Mouse (Mus musculus): ENCODE data around the gene Iqca. TPM values are rescaled to one million over a fixed set of nuclear protein-coding genes. Genes with fewer than 3 reads are reported as not detected.

Iqca gene
- polyA plus RNA-seq, 1 experiment = 0.86 TPM

DNA sequence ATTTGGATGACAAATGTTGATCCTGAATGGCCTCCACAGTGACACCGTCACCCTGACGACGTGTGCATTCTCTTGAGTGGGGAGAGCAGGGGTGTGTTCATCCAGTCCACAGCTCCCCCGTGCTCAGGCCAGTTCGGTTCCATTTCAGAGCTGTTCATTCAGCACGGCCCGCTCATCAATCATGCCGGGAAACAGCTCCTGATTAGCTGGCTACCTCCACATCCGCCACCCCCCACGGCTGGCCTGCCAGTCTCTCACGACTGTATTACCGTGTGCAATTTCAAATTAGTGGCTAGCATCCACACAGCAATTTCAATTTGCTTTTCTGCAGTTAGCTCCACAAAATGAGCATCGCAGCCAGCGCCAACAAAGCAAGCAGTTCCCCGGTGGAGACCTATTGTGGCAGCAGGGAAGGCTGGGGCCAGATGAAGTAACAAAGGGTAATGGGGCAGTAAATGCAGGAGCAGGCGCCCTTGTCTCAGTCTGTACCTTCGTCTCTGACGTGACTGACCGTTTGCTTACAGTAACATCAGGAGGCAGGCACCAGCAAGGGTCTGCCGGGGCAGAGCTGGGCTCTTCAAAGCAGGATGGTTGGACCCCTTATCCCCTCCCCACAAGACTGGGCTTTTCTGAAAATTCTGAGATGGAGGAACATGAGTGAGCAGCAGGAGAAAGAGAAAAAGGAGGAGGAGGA, 103.0 kb downstream of the Iqca start:
- Histone ChIP-seq H3K27ac (ENCODE audit: insufficient read depth, low read length) (no peak overlapping the region), H3K4me3 (ENCODE audit: insufficient read depth, low read length) (no peak overlapping the region), H3K4me1 (ENCODE audit: control insufficient read depth, insufficient read depth, low read length) (peaks cover 2% of the 10 kb centered on the region)
- no peak for TF ChIP-seq CTCF (IDR thresholded peaks at IDR 0.05; ENCODE audit: extremely low read depth, insufficient read depth, low read length)
- TF ChIP-seq POLR2A (IDR thresholded peaks at IDR 0.05; ENCODE audit: extremely low read depth, insufficient read depth, low read length) = no peak

GRCm38 (mm10) chr1:90028305-90028704, 124.9 kb downstream of the Iqca start:
- Histone ChIP-seq H3K4me3 (ENCODE audit: insufficient read depth, low read length) (no peak overlapping the region), H3K4me1 (ENCODE audit: control insufficient read depth, insufficient read depth, low read length) (no peaks in the 10 kb centered on the region), H3K27ac (ENCODE audit: insufficient read depth, low read length) (no peak overlapping the region)
- TF ChIP-seq POLR2A (IDR thresholded peaks at IDR 0.05; ENCODE audit: extremely low read depth, insufficient read depth, low read length) (no peak), CTCF (IDR thresholded peaks at IDR 0.05; ENCODE audit: extremely low read depth, insufficient read depth, low read length) (no peak)

DNA sequence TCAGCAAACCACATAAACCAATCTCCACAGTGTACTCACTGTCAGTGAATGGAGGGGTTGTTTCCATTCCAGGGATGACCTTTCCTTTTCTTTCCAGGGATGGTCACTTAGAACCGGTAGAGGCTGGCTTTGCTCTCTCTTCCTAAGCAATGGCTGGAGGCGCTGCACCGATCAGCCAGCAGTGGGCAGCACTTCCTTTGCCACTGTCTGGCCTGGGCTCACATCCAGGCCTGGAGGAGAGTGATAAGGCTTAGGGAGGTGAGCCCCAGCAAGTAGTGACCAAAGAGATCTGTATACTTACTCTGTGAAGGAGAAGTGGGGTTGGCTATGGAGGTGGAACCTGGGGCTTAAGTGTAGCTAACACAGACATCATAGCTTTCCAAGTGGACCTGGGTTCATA, 126.3 kb downstream of the Iqca start:
- Histone ChIP-seq H3K4me1 (ENCODE audit: control insufficient read depth, insufficient read depth, low read length) (no peaks in the 10 kb centered on the region), H3K4me3 (ENCODE audit: insufficient read depth, low read length) (no peak overlapping the region), H3K27ac (ENCODE audit: insufficient read depth, low read length) (no peak overlapping the region)
- TF ChIP-seq CTCF (IDR thresholded peaks at IDR 0.05; ENCODE audit: extremely low read depth, insufficient read depth, low read length) (peak; percentile 48), POLR2A (IDR thresholded peaks at IDR 0.05; ENCODE audit: extremely low read depth, insufficient read depth, low read length) (no peak)

GRCm38 (mm10) chr1:90020336-90020735, 132.9 kb downstream of the Iqca start:
- Histone ChIP-seq H3K27ac (ENCODE audit: insufficient read depth, low read length) (no peak overlapping the region), H3K4me1 (ENCODE audit: control insufficient read depth, insufficient read depth, low read length) (no peaks in the 10 kb centered on the region), H3K4me3 (ENCODE audit: insufficient read depth, low read length) (no peak overlapping the region)
- no peak for TF ChIP-seq POLR2A (IDR thresholded peaks at IDR 0.05; ENCODE audit: extremely low read depth, insufficient read depth, low read length)
- TF ChIP-seq CTCF (IDR thresholded peaks at IDR 0.05; ENCODE audit: extremely low read depth, insufficient read depth, low read length) = no peak

GRCm38 (mm10) chr1:90018071-90018470, 135.1 kb downstream of the Iqca start:
- Histone ChIP-seq H3K4me3 (ENCODE audit: insufficient read depth, low read length) (no peak overlapping the region), H3K27ac (ENCODE audit: insufficient read depth, low read length) (no peak overlapping the region), H3K4me1 (ENCODE audit: control insufficient read depth, insufficient read depth, low read length) (no peaks in the 10 kb centered on the region)
- TF ChIP-seq POLR2A (IDR thresholded peaks at IDR 0.05; ENCODE audit: extremely low read depth, insufficient read depth, low read length) (no peak), CTCF (IDR thresholded peaks at IDR 0.05; ENCODE audit: extremely low read depth, insufficient read depth, low read length) (no peak)

- TF ChIP-seq CTCF (IDR thresholded peaks at IDR 0.05; ENCODE audit: extremely low read depth, insufficient read depth, low read length) (no peak), POLR2A (IDR thresholded peaks at IDR 0.05; ENCODE audit: extremely low read depth, insufficient read depth, low read length) (no peak)
- Histone ChIP-seq H3K27ac (ENCODE audit: insufficient read depth, low read length) (no peak within 1 kb of the TSS), H3K4me1 (ENCODE audit: control insufficient read depth, insufficient read depth, low read length) (no peaks in the 10 kb centered on the region), H3K4me3 (ENCODE audit: insufficient read depth, low read length) (no peak within 1 kb of the TSS)
Measured at GRCm38 (mm10) chr1:90014446-90014845, 138.8 kb downstream of the Iqca start, which contains the start of gene Asb18. Gene Asb18 (minus strand): TSS chr1:90014666.

DNA sequence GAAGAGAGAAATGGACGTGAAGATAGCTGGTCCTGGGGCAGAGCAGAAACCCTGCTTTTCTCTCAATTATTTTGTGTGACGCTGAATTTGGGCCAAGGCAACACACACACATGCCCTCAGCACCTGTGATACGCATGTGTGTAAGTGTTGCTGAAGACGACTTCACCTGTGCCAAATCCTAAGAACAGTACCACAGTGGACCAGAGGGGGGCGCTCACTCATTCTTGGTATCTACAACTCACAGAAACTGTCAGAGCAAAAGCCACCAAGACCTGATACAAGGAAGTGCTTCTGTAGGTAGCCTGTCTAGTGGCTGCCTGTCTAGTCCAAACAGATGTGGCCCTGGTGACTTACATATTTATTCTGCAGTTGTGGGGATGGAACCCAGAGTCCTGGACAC, 139.9 kb downstream of the Iqca start:
- no peak for TF ChIP-seq POLR2A (IDR thresholded peaks at IDR 0.05; ENCODE audit: extremely low read depth, insufficient read depth, low read length)
- no peak for TF ChIP-seq CTCF (IDR thresholded peaks at IDR 0.05; ENCODE audit: extremely low read depth, insufficient read depth, low read length)
- no peaks in the 10 kb centered on the region for H3K4me1 ChIP-seq (ENCODE audit: control insufficient read depth, insufficient read depth, low read length)
- no peak overlapping the region for H3K4me3 ChIP-seq (ENCODE audit: insufficient read depth, low read length)
- H3K27ac ChIP-seq (ENCODE audit: insufficient read depth, low read length) = no peak overlapping the region

GRCm38 (mm10) chr1:90012850-90013249, 140.4 kb downstream of the Iqca start:
- Histone ChIP-seq H3K4me3 (ENCODE audit: insufficient read depth, low read length) (no peak overlapping the region), H3K27ac (ENCODE audit: insufficient read depth, low read length) (no peak overlapping the region)

DNA sequence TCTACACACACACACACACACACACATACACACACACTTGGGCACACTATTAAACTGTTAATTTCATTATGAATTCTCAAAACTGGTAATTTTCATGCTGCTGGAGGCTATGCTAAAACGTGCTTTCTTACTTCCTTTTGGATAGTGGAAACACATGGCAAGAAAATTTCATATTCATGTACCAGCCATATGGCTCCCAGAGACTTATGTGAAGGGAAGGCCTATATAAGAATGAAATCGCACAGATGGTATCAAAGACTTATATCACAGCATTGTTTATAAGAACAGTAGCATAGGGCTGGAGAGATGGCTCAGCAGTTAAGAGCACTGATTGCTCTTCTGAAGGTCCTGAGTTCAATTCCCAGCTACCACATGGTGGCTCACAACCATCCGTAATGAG, 141.0 kb downstream of the Iqca start:
- no peak for TF ChIP-seq CTCF (IDR thresholded peaks at IDR 0.05; ENCODE audit: extremely low read depth, insufficient read depth, low read length)
- no peak for TF ChIP-seq POLR2A (IDR thresholded peaks at IDR 0.05; ENCODE audit: extremely low read depth, insufficient read depth, low read length)

More at GRCm38 (mm10) chr1:90012850-90013249, 140.4 kb downstream of the Iqca start:
- no peak for TF ChIP-seq CTCF (IDR thresholded peaks at IDR 0.05; ENCODE audit: extremely low read depth, insufficient read depth, low read length)
- no peak for TF ChIP-seq POLR2A (IDR thresholded peaks at IDR 0.05; ENCODE audit: extremely low read depth, insufficient read depth, low read length)
- H3K4me1 ChIP-seq (ENCODE audit: control insufficient read depth, insufficient read depth, low read length) = no peaks in the 10 kb centered on the region

DNA sequence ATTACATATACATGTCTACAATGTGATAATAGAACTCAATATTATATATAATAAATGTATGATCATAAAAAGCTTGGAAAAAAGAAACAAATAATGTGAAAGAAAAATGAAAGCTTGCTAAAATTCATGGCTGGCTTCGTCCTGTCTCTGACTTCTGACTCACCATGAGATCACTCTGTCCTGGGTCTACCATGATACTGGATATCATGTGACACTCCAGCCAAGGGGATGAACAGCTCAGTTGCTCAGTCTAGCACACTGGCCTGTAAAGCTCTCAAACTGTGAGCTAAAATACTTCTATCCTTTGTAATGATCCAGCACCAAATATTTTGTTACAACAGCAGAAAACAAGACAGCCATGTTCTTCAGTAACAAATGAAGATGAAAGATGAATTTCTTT, 143.1 kb downstream of the Iqca start:
- no peak for TF ChIP-seq POLR2A (IDR thresholded peaks at IDR 0.05; ENCODE audit: extremely low read depth, insufficient read depth, low read length)
- no peak for TF ChIP-seq CTCF (IDR thresholded peaks at IDR 0.05; ENCODE audit: extremely low read depth, insufficient read depth, low read length)
- Histone ChIP-seq H3K27ac (ENCODE audit: insufficient read depth, low read length) (no peak overlapping the region), H3K4me1 (ENCODE audit: control insufficient read depth, insufficient read depth, low read length) (no peaks in the 10 kb centered on the region; the same call in 1 of the 2 replicates), H3K4me3 (ENCODE audit: insufficient read depth, low read length) (no peak overlapping the region)

More for the DNA sequence above, 141.0 kb downstream of the Iqca start:
- H3K4me3 ChIP-seq (ENCODE audit: insufficient read depth, low read length) = no peak overlapping the region
- H3K4me1 ChIP-seq (ENCODE audit: control insufficient read depth, insufficient read depth, low read length) = no peaks in the 10 kb centered on the region
- H3K27ac ChIP-seq (ENCODE audit: insufficient read depth, low read length) = no peak overlapping the region

Measured in cortical plate, adult 2 months (tissue).